Mouse (Mus musculus) liver, embryonic 16.5 days (tissue): ENCODE measurements around the gene Gdpgp1. TPM values are rescaled to one million over a fixed set of nuclear protein-coding genes. Genes with fewer than 3 reads are reported as not detected.

ENCODE experiments used
- ATAC-seq: fragments of 200-750 bp; cut with Nextera tagmentation; 2 replicates; pipeline ENCODE4 v1.8.0; 2017; ENCODE audit warnings: low read depth, mild to moderate bottlenecking, moderate number of reproducible peaks, moderate library complexity
- H3K27ac ChIP-seq: fragments of 300-500 bp; sonication (generic); 2 replicates; pipeline ENCODE4 v1.5.1; 2014; ENCODE audit warnings: mild to moderate bottlenecking, low read length
- H3K27me3 ChIP-seq: fragments of 300-500 bp; sonication (generic); 2 replicates; pipeline ENCODE4 v1.6.1; 2014; ENCODE audit warnings: low read depth, low read length, mixed read lengths; ENCODE audit not compliant: control insufficient read depth, insufficient read depth
- H3K36me3 ChIP-seq: fragments of 300-500 bp; sonication (generic); 2 replicates; pipeline ENCODE4 v1.6.1; 2014; ENCODE audit warnings: mild to moderate bottlenecking; ENCODE audit not compliant: control insufficient read depth, insufficient read depth
- H3K4me1 ChIP-seq: fragments of 300-500 bp; sonication (generic); 2 replicates; pipeline ENCODE4 v1.6.1; 2014; ENCODE audit warnings: low read depth, low read length, mixed read lengths; ENCODE audit not compliant: control insufficient read depth
- H3K4me2 ChIP-seq: fragments of 300-500 bp; sonication (generic); 2 replicates; pipeline ENCODE4 v1.6.1; 2014; ENCODE audit warnings: low read depth, low read length, mixed read lengths
- H3K4me3 ChIP-seq: fragments of 300-500 bp; sonication (generic); 2 replicates; pipeline ENCODE4 v1.5.1; 2014; ENCODE audit warnings: low read depth, mild to moderate bottlenecking, low read length
- H3K9ac ChIP-seq: fragments of 300-500 bp; sonication (generic); 2 replicates; pipeline ENCODE4 v1.6.1; 2014; ENCODE audit warnings: low read depth, low read length
- H3K9me3 ChIP-seq: fragments of 300-500 bp; sonication (generic); replicated peaks from 2 replicates; pipeline ENCODE4 v1.6.1; 2016; ENCODE audit warnings: low read length; ENCODE audit not compliant: control insufficient read depth
- WGBS: fragments of 180-500 bp; shearing (Covaris S2); extraction: QIAGEN DNeasy Blood & Tissue Kit; methylation state at CpG from one replicate; pipeline ENCODE4 v1.1.7; 2014; ENCODE audit not compliant: insufficient replicate concordance; 5-methylcytosine and 5-hydroxymethylcytosine counted together
- polyA plus RNA-seq: library from polyadenylated mRNA; unstranded; fragments of >200 nt; fragmentation: Nextera tagmentation; extraction: Ambion mirVana; gene quantifications from 2 replicates; pipeline ENCODE4 v1.2.1, GENCODE M21; 2015

Gene Gdpgp1
- polyA plus RNA-seq, 1 experiment from 2014 or later, result 1.5 TPM

DNA sequence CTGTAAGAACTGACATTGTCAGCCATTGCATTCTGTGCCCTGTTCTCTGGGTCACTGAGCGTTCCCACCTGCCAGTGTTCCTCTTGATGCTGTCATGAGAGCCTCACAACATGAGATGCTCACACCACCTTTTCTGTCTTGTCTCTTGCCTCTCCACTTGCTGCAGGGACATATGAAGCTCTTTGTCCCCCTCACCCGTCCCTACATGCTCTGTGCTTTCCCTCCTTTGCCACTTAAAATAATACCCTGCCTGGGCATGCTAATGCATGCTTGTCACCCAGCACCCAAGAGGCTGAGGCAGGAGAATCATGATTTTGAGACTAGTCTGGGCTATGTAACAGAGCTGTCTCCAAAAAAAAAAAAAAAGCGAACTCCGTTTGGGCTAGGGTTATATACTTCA, 21.7 kb upstream of the Gdpgp1 start:
- H3K27me3 ChIP-seq, result no peaks in the 10 kb centered on the region
- no peak for ATAC-seq
- H3K27ac ChIP-seq, result peak overlapping the region; percentile 99
- no peak overlapping the region for H3K4me3 ChIP-seq
- no peaks in the 10 kb centered on the region for H3K9me3 ChIP-seq
- WGBS, result 74% methylated on average over 4 of the region's 4 CpGs
- H3K36me3 ChIP-seq, result peaks cover 29% of the 10 kb centered on the region
- H3K9ac ChIP-seq, result peak overlapping the region; percentile 70
- peaks cover 87% of the 10 kb centered on the region for H3K4me1 ChIP-seq
- H3K4me2 ChIP-seq, result peak overlapping the region; percentile 74; the same call in 1 of the 2 replicates

DNA sequence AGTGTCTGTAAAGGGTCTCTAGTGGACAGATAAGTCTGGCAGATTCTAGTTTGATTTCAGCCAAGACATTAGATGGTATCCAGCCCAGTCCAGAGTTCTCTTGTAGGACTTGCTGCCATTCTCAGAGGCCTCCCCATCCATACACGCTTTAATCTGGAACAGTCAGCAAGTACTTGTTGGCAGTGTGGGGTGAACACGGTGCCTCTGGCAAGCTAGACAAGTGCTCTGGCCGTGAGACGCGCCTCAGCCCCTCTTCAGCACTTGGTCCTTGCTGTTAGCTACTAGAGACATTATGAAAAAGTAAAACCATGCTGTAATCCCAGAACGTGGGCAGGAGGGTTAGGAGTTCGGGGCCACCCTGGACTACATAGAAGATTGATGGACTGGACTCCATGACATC, 19.1 kb upstream of the Gdpgp1 start:
- no peak overlapping the region for H3K9ac ChIP-seq
- H3K4me2 ChIP-seq, result no peak overlapping the region
- peaks cover 61% of the 10 kb centered on the region for H3K4me1 ChIP-seq
- H3K9me3 ChIP-seq, result no peaks in the 10 kb centered on the region
- H3K36me3 ChIP-seq, result peaks cover 54% of the 10 kb centered on the region
- ATAC-seq, result no peak
- WGBS, result 90% methylated on average over 7 of the region's 7 CpGs
- H3K27ac ChIP-seq, result peak overlapping the region; percentile 40
- H3K4me3 ChIP-seq, result no peak overlapping the region
- no peaks in the 10 kb centered on the region for H3K27me3 ChIP-seq

DNA sequence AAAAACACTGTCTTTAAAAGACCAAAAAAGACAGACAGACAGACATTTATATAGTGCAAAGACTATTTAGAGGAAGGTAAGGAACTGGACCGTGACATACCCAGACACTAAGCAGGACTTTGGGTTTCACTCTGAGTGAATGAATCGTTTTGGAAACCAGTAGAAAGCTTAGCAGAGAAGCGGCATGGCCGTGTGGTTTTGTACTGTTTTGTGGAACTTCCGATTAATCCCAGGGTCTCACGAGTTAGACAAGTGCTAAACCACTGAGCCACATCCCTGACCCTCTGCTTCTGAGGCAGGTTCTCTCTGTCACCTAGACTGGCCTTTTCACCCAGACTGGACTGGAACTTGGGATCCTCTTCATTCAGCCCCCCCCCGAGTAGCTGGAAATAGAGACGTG, 18.2 kb upstream of the Gdpgp1 start:
- Histone ChIP-seq H3K36me3 (peaks cover 62% of the 10 kb centered on the region), H3K27me3 (no peaks in the 10 kb centered on the region), H3K27ac (peak overlapping the region; percentile 40), H3K4me3 (no peak overlapping the region), H3K4me2 (no peak overlapping the region), H3K4me1 (peaks cover 52% of the 10 kb centered on the region), H3K9ac (no peak overlapping the region), H3K9me3 (no peaks in the 10 kb centered on the region)
- 75% methylated on average over 8 of the region's 8 CpGs for WGBS
- no peak for ATAC-seq

DNA sequence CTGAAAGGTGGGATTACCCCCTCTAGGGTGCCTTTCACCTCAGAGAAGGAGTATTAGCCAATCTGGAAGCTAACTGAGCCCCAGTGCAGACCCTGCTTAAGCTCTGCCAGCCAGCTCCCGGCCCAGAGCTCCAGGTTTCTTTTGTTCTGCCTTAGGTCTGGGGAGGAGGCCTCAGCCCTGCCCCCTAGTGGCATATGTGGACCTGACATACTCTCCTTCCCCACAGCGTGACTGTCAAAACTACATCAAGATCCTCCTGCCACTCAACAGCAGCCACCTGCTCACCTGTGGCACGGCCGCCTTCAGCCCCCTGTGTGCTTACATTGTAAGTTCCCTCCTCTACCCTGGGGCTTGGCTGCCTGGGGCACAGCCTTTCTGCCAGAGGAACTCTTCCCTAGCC, 17.3 kb upstream of the Gdpgp1 start:
- H3K4me3 ChIP-seq, result no peak overlapping the region
- no peaks in the 10 kb centered on the region for H3K27me3 ChIP-seq
- H3K4me2 ChIP-seq, result no peak overlapping the region
- H3K4me1 ChIP-seq, result peaks cover 43% of the 10 kb centered on the region
- 37% methylated on average over 4 of the region's 4 CpGs for WGBS
- H3K9me3 ChIP-seq, result no peaks in the 10 kb centered on the region
- H3K9ac ChIP-seq, result no peak overlapping the region
- H3K27ac ChIP-seq, result peak overlapping the region; percentile 40
- H3K36me3 ChIP-seq, result peaks cover 72% of the 10 kb centered on the region
- ATAC-seq, result peak; percentile 69

DNA sequence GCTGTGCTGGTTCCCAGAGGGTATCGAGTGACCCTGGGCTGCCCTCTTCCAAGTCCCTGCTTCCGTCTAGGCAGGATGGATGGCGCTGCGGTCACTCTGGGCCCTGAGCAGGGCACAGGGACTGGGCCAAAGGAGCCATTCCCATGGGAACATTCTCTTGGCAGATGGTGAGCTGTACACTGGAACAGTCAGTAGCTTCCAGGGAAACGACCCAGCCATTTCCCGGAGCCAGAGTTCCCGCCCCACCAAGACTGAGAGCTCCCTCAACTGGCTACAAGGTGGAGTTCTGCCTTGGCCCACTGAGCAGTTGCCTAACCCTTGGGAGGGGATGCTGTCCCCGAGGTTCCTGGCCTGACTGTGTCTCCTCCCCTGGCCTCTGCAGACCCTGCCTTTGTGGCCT, 16.1 kb upstream of the Gdpgp1 start:
- Histone ChIP-seq H3K27me3 (no peaks in the 10 kb centered on the region), H3K4me1 (peaks cover 31% of the 10 kb centered on the region), H3K9me3 (no peaks in the 10 kb centered on the region), H3K36me3 (peaks cover 83% of the 10 kb centered on the region), H3K4me3 (no peak overlapping the region), H3K27ac (no peak overlapping the region), H3K9ac (no peak overlapping the region), H3K4me2 (no peak overlapping the region)
- ATAC-seq, result no peak
- WGBS, result 89% methylated on average over 8 of the region's 8 CpGs

DNA sequence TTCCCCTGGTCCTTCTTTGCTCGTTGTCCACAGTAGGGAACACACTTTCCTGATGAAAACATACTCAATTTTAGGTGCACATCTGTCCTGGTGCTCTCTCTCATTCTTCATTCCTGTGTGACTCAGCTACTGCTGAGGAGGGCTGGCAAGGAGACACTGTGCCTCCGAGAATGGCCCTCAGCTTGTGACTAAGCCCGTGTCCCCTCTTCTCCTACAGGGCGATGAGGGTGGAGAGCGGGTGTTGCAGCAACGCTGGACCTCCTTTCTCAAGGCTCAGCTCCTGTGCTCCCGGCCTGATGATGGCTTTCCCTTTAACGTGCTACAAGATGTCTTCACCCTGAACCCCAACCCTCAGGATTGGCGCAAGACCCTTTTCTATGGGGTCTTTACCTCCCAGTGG, 14.0 kb upstream of the Gdpgp1 start:
- Histone ChIP-seq H3K4me2 (no peak overlapping the region), H3K4me3 (no peak overlapping the region), H3K27ac (no peak overlapping the region), H3K4me1 (peaks cover 17% of the 10 kb centered on the region), H3K9ac (no peak overlapping the region), H3K36me3 (peaks cover 84% of the 10 kb centered on the region), H3K9me3 (no peaks in the 10 kb centered on the region), H3K27me3 (no peaks in the 10 kb centered on the region)
- no peak for ATAC-seq
- WGBS, result 92% methylated on average over 9 of the region's 9 CpGs

DNA sequence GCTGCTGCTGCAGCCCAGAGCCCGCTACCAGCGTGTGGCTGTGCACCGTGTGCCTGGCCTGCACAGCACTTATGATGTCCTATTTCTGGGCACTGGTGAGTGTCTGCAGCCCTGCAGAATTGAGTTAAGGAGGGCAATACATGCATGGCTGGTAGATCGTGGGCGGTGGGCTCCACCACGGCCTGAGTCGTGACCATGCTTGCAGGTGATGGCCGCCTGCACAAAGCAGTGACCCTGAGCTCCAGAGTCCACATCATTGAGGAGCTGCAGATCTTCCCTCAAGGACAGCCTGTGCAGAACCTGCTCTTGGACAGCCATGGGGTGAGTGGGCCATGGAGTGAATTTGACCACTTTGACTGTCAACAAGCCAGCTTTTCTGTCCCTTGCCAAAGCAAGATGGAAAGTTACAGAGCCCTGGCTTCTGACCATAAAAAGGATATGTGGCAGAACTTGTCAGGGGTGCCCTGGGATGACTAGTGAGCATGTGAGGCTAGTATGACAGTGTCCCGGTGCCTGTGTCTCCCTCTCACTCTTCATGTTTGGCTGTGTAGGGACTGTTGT, 12.3 kb upstream of the Gdpgp1 start:
- no peak overlapping the region for H3K27ac ChIP-seq
- WGBS, result 90% methylated on average over 9 of the region's 9 CpGs
- H3K9me3 ChIP-seq, result no peaks in the 10 kb centered on the region
- no peaks in the 10 kb centered on the region for H3K27me3 ChIP-seq
- no peak for ATAC-seq
- H3K4me2 ChIP-seq, result no peak overlapping the region
- H3K4me1 ChIP-seq, result peaks cover 4% of the 10 kb centered on the region
- H3K9ac ChIP-seq, result no peak overlapping the region
- H3K4me3 ChIP-seq, result no peak overlapping the region
- H3K36me3 ChIP-seq, result peaks cover 92% of the 10 kb centered on the region

DNA sequence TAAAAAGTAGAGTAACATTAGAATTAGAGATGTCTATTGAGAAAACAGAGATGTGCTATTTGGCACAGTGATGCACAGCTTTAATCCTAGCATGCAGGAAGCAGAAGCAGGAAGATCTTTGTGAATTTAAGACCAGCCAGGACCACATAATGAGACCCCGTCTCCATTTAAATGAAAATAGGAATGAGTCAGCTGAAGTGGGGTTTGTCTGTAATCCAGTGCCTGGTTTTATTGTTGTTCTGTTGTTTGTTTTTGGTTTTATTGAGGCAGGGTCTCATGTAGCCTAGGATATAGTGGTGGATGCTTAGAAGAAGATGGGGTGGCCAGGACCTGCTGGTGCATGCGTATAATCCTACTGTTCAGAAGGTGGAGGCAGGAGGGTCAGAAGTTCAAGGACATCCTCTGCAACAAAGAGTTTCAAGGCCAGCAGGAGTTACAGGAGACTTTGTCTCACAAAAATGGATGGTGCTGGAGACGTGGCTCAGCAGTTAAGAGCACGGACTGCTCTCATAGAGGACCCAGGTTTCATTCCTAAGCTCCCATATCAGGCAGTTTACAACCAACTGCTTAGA, 11.4 kb upstream of the Gdpgp1 start:
- peaks cover 92% of the 10 kb centered on the region for H3K36me3 ChIP-seq
- no peaks in the 10 kb centered on the region for H3K9me3 ChIP-seq
- no peaks in the 10 kb centered on the region for H3K4me1 ChIP-seq
- H3K4me3 ChIP-seq, result no peak overlapping the region
- ATAC-seq, result no peak
- H3K27ac ChIP-seq, result no peak overlapping the region
- 88% methylated on average over 4 of the region's 4 CpGs for WGBS
- no peak overlapping the region for H3K9ac ChIP-seq
- H3K27me3 ChIP-seq, result no peaks in the 10 kb centered on the region
- H3K4me2 ChIP-seq, result no peak overlapping the region

DNA sequence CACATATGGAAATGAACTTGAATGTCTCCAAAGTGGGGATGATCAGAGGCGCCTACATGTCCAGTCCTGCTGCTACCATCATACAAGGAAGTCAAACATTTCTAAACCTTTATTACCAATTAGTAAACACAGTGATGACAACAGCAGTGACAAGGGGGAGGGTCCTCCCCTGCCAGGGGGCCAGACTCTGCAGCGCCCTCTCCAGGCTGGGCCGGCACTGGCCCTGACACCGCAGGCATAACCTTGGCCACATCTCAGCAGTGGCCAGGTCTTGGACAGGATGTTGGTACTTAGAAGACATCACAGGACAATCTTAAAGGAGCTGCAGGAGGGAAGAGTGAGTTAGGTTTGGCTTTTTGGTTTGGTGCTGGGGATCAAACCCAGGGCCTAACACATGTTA, 5.6 kb upstream of the Gdpgp1 start:
- no peak overlapping the region for H3K4me2 ChIP-seq
- H3K4me3 ChIP-seq, result no peak overlapping the region
- H3K27ac ChIP-seq, result no peak overlapping the region
- H3K36me3 ChIP-seq, result peaks cover 49% of the 10 kb centered on the region
- ATAC-seq, result no peak
- no peaks in the 10 kb centered on the region for H3K9me3 ChIP-seq
- no peaks in the 10 kb centered on the region for H3K27me3 ChIP-seq
- H3K4me1 ChIP-seq, result peaks cover 25% of the 10 kb centered on the region
- no peak overlapping the region for H3K9ac ChIP-seq
- 91% methylated on average over 4 of the region's 4 CpGs for WGBS
